Mouse (Mus musculus): ENCODE measurements around the gene Cyct.

Cyct gene

DNA sequence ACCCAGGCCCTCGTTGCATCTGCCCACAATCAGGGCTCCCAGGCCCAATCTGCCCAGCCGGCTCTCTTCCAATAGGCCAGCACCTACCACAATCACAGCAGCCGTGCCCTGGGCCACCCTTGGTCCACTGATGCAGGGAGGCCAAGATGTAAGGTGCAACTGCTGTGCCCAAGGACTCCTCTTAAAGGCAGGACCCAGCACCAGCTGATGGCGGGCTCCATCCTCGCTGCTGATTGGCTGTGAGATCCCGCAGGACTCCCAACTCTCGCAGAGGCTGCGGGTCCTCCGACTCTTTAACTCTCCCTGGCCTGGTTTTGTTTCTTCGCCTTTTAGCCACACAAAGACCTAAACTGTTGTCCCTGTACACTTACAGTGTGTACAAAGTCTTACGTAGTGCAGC, at the start of gene Cyct:
TSS of gene Cyct (minus strand) at position 225 of the 400 bp plus-strand sequence.
- in situ Hi-C loops (cut with MboI; ENCODE audit: unreplicated experiment in 2 of 2): loop anchor here (10.0 to 25.0 kb wide), 7 partner anchors 373 to 1577 kb away; partner anchors contain the start of genes Cwc22 (in 1 of the 2), Ttc30a1 (in 1 of the 2) and Ttc30a2 (in 1 of the 2)

- in situ Hi-C loops (cut with MboI; ENCODE audit: unreplicated experiment in 2 of 2): no loop called here
These were observed 49.7 kb upstream of the Cyct start for GRCm38 (mm10) chr2:76409986-76410385.

- in situ Hi-C loops (cut with MboI; ENCODE audit: unreplicated experiment in 2 of 2): no loop called here
These were observed 49.3 kb upstream of the Cyct start for GRCm38 (mm10) chr2:76409526-76409925.

- in situ Hi-C loops (cut with MboI; ENCODE audit: unreplicated experiment in 2 of 2): no loop called here
These were observed 46.7 kb upstream of the Cyct start for GRCm38 (mm10) chr2:76406937-76407441.

DNA sequence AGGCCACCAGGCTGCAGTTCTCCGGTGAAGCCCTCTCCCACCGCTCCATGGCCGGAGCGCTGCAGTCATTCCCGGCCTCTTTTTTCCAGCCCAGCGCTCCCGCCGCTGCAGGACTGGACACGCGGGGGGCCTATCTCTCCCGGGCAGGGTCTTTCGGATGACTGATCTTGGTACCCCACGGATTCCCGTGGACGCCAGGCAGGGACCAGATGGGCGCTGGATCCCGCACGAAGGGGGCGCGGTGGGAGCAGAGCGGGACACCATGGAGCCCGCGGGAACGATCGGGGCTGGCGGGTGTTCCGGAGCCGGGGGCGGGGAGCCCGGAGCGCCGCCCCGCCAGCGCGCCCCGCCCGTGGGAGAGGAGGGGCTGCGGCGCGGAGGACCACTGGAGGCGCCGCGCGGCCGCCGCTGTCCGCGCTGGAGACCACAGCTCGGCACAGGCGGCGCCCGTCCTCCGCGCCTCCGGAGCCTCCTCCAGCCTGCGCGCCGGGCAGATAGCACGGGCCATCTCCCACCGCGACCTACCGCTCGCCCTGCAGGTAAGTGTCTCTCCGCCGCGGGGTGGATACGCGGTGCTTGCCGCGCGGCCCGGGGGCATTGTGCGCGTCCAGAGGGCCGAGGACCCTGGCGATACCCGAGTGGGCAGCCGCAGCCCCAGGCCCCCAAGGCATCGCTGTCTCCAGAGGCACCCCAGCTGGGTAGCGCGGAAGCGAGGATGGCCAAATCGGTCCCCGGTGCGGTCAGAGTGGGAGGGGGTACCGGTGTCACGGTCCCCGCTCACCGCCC, 46.1 kb upstream of the Cyct start, which contains the start of gene Osbpl6:
TSS of gene Osbpl6 (plus strand) at position 358 of the 786 bp plus-strand sequence.
- in situ Hi-C loops (cut with MboI; ENCODE audit: unreplicated experiment in 2 of 2): no loop called here

GRCm38 (mm10) chr2:76405596-76406150, 45.4 kb upstream of the Cyct start:
- in situ Hi-C loops (cut with MboI; ENCODE audit: unreplicated experiment in 2 of 2): no loop called here

DNA sequence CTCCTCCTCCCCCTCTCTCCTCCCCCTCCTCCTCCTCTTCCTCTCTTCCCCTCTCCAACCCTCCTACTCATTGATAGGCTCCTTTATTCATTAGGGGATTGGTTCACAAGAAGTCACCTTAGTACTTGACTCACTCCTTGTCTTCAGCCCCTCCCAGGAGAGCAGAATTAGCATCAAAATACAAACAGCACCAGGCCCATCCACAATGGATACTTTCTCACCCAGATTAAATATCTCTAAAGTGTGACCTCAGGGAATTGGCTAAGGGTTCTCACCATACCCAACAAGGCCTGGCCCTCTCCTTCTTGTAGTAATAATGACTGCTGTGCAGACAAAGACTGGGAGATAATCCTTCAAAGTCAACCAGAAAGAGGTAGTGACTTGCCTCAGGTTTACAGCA, 39.9 kb upstream of the Cyct start:
- in situ Hi-C loops (cut with MboI; ENCODE audit: unreplicated experiment in 2 of 2): no loop called here

DNA sequence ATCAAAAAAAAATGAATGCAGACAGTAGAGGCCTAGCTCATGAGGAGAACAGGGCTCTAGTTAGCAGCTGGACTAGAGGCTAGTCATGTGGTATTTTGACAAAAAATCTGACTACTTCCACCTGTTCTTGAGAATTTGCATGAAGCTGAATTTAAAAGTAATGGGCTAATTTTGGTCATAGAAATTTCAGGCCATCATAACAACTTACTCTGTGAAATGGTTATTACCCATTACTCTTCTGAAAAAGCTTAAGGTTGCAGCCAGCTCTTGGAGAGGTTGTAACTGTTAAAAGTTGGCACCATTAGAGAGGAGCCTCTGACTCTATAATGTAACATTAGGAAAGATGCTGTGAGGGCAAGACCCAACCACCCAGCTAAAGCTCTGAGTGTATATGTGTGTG, 26.3 kb upstream of the Cyct start:
- in situ Hi-C loops (cut with MboI; ENCODE audit: unreplicated experiment in 2 of 2): loop anchor here in 1 of 2 experiments (25.0 kb wide), 1 partner anchor 1551 kb away; the partner anchor contains the start of gene Cwc22

DNA sequence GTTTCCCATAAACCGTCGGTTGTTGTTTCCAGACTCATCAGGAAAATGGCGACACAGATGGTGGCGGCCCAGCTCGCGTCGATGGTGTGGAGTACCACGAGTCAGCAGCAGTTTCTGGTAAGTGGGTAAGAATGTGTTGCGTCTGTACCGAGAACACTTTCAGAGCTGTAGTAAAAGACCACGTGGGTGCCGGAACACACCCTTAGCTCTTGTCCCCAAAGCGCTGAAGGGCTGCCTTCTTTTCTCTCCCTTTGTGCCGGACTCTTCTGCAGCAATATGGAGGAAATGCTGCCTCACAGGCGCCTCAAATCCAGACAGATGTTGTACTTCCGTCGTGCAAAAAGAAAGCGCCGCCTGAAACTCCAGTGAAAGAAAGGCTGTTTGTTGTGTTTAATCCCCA, 18.4 kb upstream of the Cyct start:
- in situ Hi-C loops (cut with MboI; ENCODE audit: unreplicated experiment in 2 of 2): loop anchor here (10.0 to 25.0 kb wide), 2 partner anchors 266 to 1559 kb away; partner anchors contain the start of genes Cwc22 (in 1 of the 2), Pjvk (in 1 of the 2) and Prkra (in 1 of the 2)

DNA sequence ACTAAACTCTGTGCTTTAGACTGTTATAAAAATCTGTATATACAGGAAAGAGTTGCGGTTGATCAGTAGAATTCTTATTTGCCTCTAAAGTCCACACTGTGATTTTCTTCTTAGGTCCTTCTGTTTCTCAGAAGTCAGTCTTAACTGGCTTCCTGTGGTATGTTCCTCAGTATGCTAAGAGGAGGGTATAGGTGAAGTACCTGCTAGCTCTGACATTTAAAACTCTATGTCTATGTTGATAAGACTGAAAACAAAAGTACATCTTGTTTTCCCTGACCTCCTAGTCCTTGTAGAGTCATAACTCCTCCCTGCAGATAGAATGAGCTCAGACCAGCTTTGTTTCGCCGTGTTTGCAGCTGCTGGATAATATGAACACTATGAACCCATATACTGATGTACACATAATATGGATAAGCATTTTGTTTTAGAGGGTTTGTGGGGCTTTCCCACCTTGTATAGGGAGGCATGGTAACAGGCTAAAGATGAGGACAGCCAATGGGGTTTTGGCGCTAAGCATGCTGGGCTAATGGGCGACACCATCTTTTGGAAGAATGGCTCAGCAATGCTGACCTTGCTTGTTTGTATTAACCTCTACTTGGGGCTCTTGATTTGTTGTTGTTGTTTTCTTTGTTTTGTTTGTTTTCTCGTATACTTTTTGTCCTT, 14.4 kb upstream of the Cyct start:
- in situ Hi-C loops (cut with MboI; ENCODE audit: unreplicated experiment in 2 of 2): loop anchor here (5.0 to 25.0 kb wide), 8 partner anchors 270 to 1563 kb away; partner anchors contain the start of genes Cwc22 (in 2 of the 2), Fkbp7 (in 1 of the 2), Pjvk (in 1 of the 2) and Prkra (in 1 of the 2)

- in situ Hi-C loops (cut with MboI; ENCODE audit: unreplicated experiment in 2 of 2): loop anchor here (5.0 to 25.0 kb wide), 8 partner anchors 273 to 1565 kb away; partner anchors contain the start of genes Cwc22 (in 1 of the 2), Fkbp7 (in 1 of the 2), Pjvk (in 1 of the 2) and Prkra (in 1 of the 2)
These were observed 12.0 kb upstream of the Cyct start for GRCm38 (mm10) chr2:76372244-76372643.

DNA sequence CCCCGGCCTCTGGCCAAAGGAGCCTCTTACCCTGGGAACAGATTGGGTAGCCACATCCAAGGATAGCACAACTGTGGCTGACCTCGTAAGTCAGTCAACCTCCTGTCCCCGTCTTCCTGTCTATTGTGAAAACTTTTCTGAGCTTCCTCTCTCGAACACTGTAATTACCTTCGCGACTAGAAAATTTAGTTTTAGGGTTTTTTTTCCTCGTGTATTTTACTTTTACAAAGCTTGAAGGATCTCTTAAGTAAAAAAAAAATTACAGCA, 10.3 kb upstream of the Cyct start:
- in situ Hi-C loops (cut with MboI; ENCODE audit: unreplicated experiment in 2 of 2): loop anchor here (5.0 to 25.0 kb wide), 8 partner anchors 274 to 1567 kb away; partner anchors contain the start of genes Cwc22 (in 1 of the 2), Fkbp7 (in 1 of the 2), Pjvk (in 1 of the 2) and Prkra (in 1 of the 2)

- in situ Hi-C loops (cut with MboI; ENCODE audit: unreplicated experiment in 2 of 2): loop anchor here (5.0 to 25.0 kb wide), 9 partner anchors 275 to 1567 kb away; partner anchors contain the start of genes Cwc22 (in 1 of the 2), Fkbp7 (in 1 of the 2), Pjvk (in 1 of the 2) and Prkra (in 1 of the 2)
These were observed 9.8 kb upstream of the Cyct start, which contains the start of gene Rbm45 for GRCm38 (mm10) chr2:76369821-76370655. Rbm45 (plus strand) TSS chr2:76369984.

DNA sequence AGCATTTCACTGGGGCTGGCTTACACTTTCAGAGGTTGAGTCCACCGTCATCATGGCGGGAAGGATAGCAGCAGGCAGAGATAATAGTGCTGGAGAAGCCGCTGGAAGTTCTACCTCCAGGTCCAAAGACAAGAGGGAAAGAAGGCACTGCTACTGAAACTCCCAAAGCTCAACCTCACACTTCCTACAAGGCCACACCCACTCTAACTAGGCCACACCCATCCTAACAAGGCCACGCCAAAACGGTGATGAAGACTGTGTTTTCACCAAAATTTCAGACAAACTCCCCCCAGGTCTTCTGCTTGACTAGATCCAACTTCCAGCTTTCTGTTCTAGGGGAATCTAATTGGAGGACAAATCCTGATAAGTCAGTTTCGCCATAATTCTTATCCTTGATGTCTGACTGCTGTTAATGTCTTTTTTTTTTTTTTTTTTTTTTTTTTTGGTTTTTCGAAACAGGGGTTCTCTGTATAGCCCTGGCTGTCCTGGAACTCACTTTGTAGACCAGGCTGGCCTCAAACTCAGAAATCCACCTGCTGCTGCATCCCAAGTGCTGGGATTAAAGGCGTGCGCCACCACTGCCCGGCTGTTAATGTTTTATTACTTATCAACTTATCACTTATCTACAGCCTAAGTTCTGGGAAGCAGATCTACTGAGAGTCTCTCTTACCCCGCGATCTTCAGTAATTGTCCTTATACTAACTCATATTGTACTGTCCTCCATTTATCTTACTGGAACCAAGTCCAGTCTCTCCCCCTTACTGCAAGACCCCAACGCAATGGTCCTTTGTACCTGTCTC, 8.8 kb upstream of the Cyct start:
- in situ Hi-C loops (cut with MboI; ENCODE audit: unreplicated experiment in 2 of 2): loop anchor here (10.0 to 25.0 kb wide), 7 partner anchors 382 to 1568 kb away; partner anchors contain the start of genes Cwc22 (in 1 of the 2), Ttc30a1 (in 1 of the 2) and Ttc30a2 (in 1 of the 2)

DNA sequence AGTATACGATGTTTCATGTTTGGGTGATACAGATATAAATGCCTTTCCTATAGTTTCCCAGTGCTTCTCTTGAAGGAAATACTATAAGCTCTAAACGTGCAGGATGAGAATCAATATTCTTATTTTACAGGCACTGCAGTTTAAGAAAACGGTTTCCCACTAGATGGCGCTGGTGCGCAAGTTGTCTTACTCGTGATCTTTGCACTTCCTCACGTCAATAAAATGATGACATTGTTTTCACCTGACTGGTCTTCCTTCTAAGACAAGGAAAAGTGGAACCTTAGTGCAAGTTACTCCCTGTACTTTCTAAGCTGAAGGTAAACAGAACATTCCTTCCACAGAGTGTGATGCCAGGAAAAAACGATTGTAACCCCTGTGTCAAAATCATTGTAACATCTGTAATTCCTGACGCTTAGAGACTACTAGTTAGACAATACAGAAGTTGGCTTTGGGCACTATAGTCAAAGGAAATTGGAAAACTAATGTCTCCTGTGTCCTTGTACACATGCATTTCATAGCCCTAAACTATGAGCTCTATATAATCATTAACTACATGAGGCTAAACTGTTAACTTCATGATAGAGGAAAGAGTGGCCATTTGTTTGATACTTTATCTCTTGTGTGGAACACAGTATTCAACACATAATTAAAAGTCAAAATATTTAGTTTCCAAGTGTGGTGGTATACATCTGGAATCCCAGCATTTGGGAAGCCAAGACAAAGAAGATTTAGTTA, 7.1 kb upstream of the Cyct start:
- in situ Hi-C loops (cut with MboI; ENCODE audit: unreplicated experiment in 2 of 2): loop anchor here (10.0 to 25.0 kb wide), 7 partner anchors 380 to 1570 kb away; partner anchors contain the start of genes Cwc22 (in 1 of the 2), Ttc30a1 (in 1 of the 2) and Ttc30a2 (in 1 of the 2)

- in situ Hi-C loops (cut with MboI; ENCODE audit: unreplicated experiment in 2 of 2): loop anchor here (10.0 to 25.0 kb wide), 7 partner anchors 379 to 1571 kb away; partner anchors contain the start of genes Cwc22 (in 1 of the 2), Ttc30a1 (in 1 of the 2) and Ttc30a2 (in 1 of the 2)
These were observed 5.6 kb upstream of the Cyct start for GRCm38 (mm10) chr2:76365811-76366210.

GRCm38 (mm10) chr2:76362111-76362510, 1.9 kb upstream of the Cyct start:
- in situ Hi-C loops (cut with MboI; ENCODE audit: unreplicated experiment in 2 of 2): loop anchor here (10.0 to 25.0 kb wide), 7 partner anchors 375 to 1575 kb away; partner anchors contain the start of genes Cwc22 (in 1 of the 2), Ttc30a1 (in 1 of the 2) and Ttc30a2 (in 1 of the 2)
